Comparison of ENCODE assay signal across 9 mouse cellular contexts in the genomic region with DNA sequence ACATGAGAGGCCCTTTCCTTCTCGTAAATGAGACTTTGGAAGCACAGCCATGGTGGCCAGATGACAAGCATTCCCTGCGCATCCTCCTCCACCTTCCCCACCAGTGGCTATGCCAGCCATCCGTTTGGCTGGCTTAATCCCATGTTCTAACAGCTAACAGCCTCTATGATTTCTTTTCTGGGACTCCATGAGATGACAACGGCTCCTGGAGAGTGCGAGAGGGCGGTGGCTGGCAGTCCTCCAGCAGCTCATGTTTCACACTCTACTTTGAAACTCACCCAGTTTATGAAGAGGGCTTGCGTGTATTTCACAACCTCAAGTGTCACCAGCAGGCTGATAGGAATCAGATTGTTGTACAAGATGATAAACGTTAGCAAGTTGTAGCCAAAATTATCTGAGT.
DNase-seq lines count a peak whose midpoint lies in the region; TF ChIP-seq lines count a peak whose summit lies in the region.
"Had no signal": no experiment of that assay in that cellular context is flagged by ENCODE, and none has a peak within 500 bp of the region (broad histone marks: within the 10 kb centered on the region; RNA-seq: fewer than 3 reads in every experiment).

No protein-coding gene starts in this region.

- no peak for TF ChIP-seq CTCF in left cerebral cortex, adult 2 months (IDR thresholded peaks at IDR 0.05)

- peak; percentile 14 to 29 for DNase-seq in cerebellum, postnatal 25 days
- no peak for DNase-seq in cerebellum, adult 18-20 months
- peak; percentile 41 for DNase-seq in NIH3T3 (ENCODE audit: low read depth)
- peak; percentile 30 for DNase-seq in heart, adult 8-10 months (ENCODE audit: low spot score)
- peak; percentile 64 to 83 for DNase-seq in left cerebral cortex, adult 2 months (ENCODE audit: extremely low spot score in 1 of 2, low spot score in 2 of 2)
- peak; percentile 82 to 85 for DNase-seq in right cerebral cortex, adult 2 months (ENCODE audit: low spot score in 2 of 2)
- DNase-seq in thymus, postnatal 14 days = no peak
- DNase-seq in cerebellum, adult 11 months = no peak

- H3K4me3 ChIP-seq in left cerebral cortex, adult 2 months = no peak overlapping the region
- H3K4me3 ChIP-seq: limb, embryonic 15.5 days had no signal

- H3K27ac ChIP-seq in left cerebral cortex, adult 2 months = peak overlapping the region; percentile 67
- H3K27ac ChIP-seq: limb, embryonic 15.5 days had no signal

- intact Hi-C loops in left cerebral cortex, adult 2 months (cut with DNase I) = loop anchor here (5.0 kb wide), 1 partner anchor 151 kb away; no protein-coding TSS in a partner anchor

Comparison
In these comparisons a context has a peak if more than half of its experiments do, and no peak if none do; other contexts are left out.
1. DNase-seq: peak in cerebellum, postnatal 25 days (2 of 2), NIH3T3 (single experiment), heart, adult 8-10 months (single experiment), left cerebral cortex, adult 2 months (2 of 2) and right cerebral cortex, adult 2 months (2 of 2); none in cerebellum, adult 18-20 months (0 of 2), thymus, postnatal 14 days (single experiment) and cerebellum, adult 11 months (single experiment).